Mouse (Mus musculus) CD4-positive helper T cell, adult 2 months (primary cell): Measurements from ENCODE around the gene Herpud2.
"Not testable (repeated sequence)": the region's sequence is repeated elsewhere in the genome, so short reads cannot be mapped to it uniquely, and the experiment has no call there.

Experiments
- DNase-seq: peaks from one replicate; pipeline ENCODE4 v3.0.0-alpha.2; 2012; ENCODE audit warnings: low read depth, missing footprints, low spot score

Gene Herpud2

DNA sequence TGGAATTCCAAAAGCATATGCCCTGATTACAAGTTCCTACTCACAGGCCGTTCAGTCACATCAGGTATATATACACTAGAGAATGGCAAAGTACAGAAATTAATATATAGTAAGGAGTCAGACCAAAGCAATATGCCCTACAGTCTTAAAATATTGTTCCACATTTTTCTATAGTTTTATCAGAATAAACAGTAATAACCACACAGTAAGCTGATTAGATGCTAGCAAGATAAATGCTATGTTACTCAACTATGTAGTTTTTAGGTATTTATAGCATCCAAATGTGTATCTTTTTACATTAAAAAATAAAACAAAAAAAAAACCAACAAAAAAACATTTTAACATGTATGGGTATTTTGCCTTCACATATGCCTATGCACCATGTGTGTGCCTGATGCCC, 5.7 kb downstream of the Herpud2 start:
- DNase-seq = no peak

DNA sequence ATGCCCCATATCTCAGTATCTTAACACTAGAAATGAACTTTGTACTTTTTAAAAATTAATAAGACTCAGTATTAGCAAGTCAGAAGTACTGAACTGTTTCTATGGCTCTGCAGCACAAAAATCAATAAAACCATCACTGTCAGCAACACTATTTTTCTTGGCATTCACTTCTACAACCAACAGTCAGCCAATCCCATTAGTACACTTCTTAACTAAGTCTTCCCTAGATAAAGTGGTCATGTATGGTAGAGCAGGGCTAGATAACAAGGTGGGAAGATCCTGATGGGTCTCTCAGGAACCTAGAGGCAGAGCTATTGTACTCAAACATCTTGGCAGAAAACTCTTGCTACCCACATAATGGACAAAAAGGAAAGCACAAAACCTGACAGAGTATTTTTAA, 7.7 kb downstream of the Herpud2 start:
- no peak for DNase-seq

DNA sequence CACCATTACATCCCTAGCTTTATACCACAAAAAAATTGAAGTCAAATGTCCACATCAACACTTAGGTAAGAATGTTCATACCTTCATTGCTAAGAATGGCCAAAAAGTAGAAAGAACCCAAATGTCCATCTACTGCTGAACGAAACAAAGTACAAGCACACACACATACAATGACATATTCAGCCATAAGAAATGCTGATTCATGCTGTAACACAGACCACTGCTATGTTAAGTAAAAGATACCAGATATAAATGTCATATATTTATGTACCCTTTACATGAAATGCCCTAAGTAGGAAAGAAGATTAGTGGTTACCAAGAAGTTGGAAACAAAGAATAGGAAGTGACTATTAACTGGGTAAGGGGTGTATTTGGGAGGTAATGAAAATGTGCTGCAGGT, 8.6 kb downstream of the Herpud2 start:
- DNase-seq = no peak

DNA sequence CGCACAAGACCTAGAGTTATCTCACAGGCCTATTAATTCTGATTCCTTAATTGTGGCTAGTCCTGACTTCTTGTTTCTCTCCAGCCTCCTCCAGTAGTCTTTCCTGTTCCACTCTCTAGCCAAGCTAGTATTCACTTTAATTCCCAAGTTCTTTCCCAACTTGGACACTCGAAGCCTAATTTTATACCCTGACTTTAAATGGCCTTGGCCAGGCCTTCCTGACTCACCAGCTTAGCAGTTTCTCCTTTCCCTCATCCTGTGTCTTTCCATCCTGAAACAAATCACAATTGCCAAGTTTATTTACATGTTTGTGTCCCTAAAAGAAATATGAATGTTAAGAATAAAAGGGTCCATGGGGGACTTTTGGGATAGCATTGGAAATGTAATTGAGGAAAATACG, 9.6 kb downstream of the Herpud2 start:
- no peak for DNase-seq

DNA sequence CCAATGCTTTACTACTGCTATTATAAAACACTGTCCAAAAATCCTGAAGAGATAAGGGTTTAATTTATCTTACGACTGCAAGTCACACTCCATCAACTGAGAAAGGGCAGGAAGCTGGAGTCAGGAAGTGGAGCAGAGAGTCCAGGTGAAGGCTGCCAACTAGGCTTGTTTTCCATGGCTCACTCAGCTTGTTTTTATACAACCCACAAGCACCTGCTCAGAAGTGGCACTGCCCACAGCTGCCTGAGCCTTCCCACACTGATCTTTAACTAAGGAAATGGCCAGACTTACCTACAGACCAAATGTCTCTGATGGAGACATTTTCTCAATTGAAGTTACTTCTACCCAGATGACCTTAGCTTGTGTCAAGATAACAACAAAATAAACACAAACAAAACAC, 11.3 kb downstream of the Herpud2 start:
- no peak for DNase-seq

DNA sequence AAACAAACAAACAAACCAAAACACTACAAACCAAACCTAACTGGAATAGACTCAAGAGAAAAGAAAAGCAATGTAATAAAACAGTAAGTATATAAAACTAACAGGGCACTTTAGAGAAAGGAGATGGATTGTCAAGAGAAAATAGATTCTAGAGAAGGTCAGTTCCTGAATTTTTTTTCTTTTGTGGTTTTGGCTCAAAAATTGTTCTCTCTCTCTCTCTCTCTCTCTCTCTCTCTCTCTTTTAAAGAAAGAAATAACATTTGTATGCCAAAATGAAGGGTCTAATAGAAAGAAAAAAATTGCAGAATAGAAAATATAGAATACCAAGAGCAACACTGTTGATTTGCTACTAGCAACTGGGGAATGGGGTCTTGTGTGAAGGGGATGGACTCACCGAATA, 12.7 kb downstream of the Herpud2 start:
- no peak for DNase-seq

DNA sequence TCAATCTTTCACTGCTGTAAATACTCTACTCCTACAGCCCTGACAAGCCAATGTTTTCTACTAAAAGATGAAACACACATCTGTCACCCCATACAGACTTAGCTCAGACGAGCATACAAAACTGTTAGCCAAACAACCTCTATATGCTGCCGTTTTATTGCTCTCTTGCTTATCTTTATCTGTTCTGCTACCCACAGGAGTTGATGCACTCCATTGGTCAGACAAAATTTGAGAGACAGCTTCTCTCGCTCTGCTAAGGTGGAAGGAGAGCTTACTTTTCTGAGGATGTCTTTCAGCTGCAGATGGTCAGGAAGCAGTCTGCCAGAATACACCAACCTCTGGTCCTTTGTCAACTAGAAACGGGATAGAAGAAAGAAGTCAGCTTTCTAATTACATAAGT, 18.7 kb downstream of the Herpud2 start:
- DNase-seq = no peak

DNA sequence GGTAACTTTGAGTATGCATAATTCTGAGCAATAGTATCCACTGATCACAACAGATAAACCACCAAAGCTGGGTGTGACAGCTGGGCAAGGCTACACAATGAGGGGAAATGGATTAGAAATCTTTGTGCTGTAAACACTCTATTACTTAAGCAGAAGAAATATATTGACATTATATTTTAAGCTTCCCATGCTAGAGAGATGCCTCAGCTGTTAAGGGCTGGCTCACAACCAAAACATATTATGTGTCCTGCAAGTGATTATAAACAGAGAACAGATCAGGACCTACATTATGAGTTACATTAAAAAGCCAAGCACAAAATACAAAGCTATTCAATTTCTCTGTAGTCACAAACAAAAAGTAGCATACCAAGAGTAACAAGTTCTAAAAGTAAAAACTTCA, 19.4 kb downstream of the Herpud2 start:
- no peak for DNase-seq

DNA sequence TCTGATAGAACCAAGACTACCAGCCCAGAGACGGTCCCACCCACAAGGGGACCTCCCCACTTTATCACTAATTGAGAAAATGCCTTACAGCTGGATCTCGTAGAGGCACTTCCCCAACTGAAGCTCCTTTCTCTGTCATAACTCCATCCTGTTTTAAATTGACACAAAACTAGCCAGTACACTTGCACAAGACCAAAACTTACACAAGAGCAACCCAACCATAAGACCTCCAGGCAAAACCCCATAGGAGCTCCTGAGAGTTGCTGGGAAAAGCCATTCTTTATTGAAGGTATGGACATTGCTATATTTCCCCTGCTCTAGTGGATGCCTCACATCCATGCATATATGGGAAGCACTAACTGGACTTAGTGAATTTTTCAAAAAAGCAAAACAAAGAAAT, 27.6 kb downstream of the Herpud2 start:
- no peak for DNase-seq

DNA sequence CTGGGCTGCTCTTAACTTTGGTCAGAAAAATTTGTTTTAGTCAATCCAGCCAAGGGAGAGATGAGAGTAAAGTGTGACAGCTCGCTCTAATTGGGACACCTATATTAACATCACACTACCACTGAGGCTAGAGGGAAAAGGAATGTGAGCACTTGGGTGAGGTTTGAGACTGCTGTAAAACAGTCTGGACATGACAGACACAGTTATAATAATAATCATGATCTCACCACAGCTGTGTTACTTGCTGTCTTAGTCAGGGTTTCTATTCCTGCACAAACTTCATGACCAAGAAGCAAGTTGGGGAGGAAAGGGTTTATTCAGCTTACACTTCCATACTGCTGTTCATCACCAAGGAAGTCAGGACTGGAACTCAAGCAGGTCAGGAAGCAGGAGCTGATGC, 28.0 kb downstream of the Herpud2 start:
- not testable (repeated sequence) for DNase-seq

DNA sequence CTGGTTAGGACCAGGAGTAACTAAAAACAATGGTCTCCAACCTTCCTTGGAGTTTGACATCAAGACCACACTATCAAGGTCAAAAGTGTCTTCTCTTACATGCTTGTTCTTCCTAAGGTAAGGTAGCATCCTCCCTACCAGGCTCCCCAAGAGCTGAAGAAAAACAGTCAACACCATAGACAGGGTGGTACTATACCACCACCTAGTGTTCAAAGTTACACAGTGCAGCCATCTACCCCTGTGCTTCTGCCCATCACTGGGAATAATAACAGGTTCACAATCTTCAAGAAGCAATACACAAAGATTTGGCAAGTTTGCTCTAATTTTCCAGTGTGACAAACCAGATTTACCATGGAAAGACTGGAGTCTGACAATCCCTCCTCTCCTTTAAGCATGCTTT, 47.0 kb downstream of the Herpud2 start:
- DNase-seq = peak; percentile 47

DNA sequence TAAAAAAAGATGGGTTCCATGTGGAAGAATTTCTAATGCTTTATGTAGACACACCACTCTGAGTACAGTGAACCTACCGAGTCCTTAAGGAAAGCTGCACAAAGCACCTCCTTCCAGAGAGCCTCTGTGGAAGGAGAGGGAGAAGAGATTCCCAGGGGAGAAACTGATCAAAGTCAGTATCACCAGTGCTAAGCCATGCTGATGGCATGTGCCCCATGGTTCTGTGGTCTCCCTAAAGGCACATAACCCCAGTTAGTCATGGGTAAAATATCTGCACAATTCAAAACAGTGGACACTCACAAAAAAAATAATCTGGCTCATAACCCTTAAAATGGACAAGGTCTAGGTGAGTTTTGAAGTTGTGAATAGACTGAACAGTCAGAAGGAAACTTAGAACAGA, 48.7 kb downstream of the Herpud2 start:
- no peak for DNase-seq

DNA sequence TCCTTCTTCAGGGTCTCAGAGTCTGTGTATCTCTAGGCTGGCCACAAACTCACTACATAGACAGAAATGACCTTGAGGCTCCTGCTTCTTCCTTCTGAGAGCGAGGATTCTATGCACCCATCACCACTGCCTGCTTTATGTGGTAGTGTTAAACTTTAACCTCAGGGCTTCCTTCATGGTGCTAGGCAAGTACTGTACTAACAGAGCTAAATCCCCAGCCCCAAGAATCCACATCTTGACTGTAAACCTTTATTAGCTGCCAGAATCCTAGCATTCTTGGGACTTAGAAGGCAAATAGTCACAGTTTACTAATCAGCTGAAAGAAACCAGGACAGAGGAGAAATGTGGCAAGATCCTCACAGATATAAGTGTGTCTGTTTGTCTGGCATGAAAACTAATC, 60.8 kb downstream of the Herpud2 start:
- DNase-seq = no peak

DNA sequence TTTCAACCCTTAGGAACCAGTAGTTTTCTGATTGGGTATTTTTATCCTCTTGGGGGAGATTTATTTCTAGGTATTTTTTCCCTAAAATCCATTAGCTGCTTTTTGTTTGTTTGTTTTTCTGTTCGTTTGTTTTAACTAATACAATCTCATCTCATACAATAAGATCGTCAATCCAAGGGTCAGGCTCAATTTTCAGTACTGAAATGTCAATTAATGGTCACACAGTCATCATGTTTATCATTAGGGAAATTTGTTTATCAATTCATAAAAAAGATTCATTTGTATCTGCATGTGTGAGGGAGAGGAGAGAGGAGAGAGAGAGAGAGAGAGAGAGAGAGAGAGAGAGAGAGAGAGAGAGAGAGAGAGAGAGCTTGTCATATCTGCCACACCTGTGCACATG, 62.5 kb downstream of the Herpud2 start, which contains the start of gene Gm10181:
Gene Gm10181, plus strand, starts transcription at position 301 of the 400 bp plus-strand sequence.
- no peak for DNase-seq

DNA sequence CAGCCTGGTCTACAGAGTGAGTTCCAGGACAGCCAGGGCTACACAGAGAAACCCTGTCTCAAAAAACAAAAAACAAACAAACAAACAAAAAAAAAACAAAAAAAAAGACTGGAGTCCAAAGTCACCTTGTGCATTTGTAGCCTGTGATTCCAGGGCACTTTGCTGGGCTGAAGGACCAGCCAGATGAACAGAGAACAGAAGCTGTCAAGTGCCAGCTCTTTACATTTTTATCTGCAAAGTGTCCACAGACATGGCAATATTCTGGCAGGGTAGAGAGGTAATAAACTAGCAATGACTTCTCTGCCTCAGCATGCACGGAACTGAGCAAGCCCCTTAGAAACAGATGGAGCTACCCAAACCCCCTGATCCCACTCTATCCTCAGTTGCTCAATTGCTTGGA, 75.1 kb downstream of the Herpud2 start:
- no peak for DNase-seq

DNA sequence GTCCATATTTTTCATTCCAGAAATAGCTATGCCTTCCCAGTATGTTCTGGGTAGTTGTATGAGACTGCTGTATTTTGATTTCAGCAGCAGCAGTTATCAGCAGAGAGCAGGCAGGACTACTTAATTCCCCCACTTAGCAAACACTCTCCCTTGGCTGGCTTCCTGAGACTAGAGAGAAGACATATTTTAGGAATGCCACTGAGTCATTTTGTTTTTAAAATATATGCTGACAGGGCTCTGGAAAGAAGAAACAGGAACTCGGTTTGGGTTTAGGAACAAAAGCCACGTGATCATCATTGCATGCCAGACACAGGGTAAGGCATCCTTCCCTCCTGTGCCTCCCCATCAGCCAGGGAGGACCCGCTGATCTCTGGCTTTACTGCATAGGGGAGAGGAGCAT, 75.6 kb downstream of the Herpud2 start:
- DNase-seq = no peak

DNA sequence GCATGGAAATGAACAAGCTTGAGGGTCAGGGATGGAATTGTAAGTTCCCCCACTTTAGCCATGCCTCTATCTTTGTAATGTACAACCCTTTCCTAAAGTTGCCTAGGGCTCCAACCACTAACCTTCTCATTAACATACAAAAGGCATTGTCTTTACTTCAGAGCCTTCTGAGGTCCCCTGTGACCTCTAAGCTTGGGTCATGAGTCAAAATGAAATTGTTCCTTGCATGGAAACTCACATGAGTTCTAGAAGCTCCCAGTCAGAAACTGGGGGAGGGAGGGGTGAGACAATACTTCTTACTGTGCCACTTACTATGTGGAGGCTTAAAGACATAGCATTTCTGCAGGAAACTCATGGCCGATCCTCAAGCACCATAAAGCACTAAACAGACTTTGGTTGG, 79.0 kb downstream of the Herpud2 start:
- no peak for DNase-seq

DNA sequence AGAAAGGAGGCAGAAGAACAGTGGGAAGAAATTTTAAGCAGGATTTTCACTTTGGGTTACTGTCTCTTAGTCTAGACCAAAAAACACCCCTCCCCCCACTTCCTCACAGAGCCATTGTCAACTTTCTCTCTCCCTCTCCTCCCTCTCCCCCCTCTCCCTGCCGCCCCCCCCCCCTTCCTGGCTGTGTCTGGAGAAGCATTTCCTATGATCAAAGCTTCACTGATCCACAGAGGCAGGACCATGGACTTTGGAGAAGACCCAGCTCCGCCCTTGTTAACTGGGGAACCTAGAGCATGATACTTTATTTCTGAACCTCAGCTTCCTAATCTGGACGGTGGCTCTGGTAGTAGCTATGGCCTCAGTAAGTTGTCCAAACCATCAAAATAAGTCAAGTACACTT, 92.9 kb downstream of the Herpud2 start:
- DNase-seq = no peak
